Mouse (Mus musculus) liver, embryonic 13.5 days (tissue): ENCODE measurements around the gene Cdiptos. TPM values are rescaled to one million over a fixed set of nuclear protein-coding genes. Genes with fewer than 3 reads are reported as not detected.

Experiments used
- ATAC-seq: fragments of 200-750 bp; cut with Nextera tagmentation; 2 replicates; pipeline ENCODE4 v1.8.0; 2017; ENCODE audit warnings: low read depth, mild to moderate bottlenecking, moderate number of reproducible peaks, moderate library complexity
- DNase-seq: peaks from one replicate; pipeline ENCODE4 v3.0.0; 2022
- H3K27ac ChIP-seq: fragments of 300-500 bp; sonication (generic); 2 replicates; pipeline ENCODE4 v1.5.1; 2015; ENCODE audit warnings: moderate library complexity, mild to moderate bottlenecking, inconsistent platforms
- H3K27me3 ChIP-seq: fragments of 300-500 bp; sonication (generic); 2 replicates; pipeline ENCODE4 v1.6.1; 2015; ENCODE audit warnings: mild to moderate bottlenecking, inconsistent platforms
- H3K36me3 ChIP-seq: fragments of 300-500 bp; sonication (generic); 2 replicates; pipeline ENCODE4 v1.6.1; 2015; ENCODE audit warnings: mild to moderate bottlenecking, inconsistent platforms
- H3K4me1 ChIP-seq: fragments of 300-500 bp; sonication (generic); replicated peaks from 2 replicates; pipeline ENCODE4 v1.6.1; 2015; ENCODE audit warnings: inconsistent platforms
- H3K4me2 ChIP-seq: fragments of 300-500 bp; sonication (generic); 2 replicates; pipeline ENCODE4 v1.6.1; 2015; ENCODE audit warnings: inconsistent platforms, mild to moderate bottlenecking, moderate library complexity
- H3K4me3 ChIP-seq: fragments of 300-500 bp; sonication (generic); replicated peaks from 2 replicates; pipeline ENCODE4 v1.5.1; 2015; ENCODE audit warnings: mild to moderate bottlenecking, inconsistent platforms
- H3K9ac ChIP-seq: fragments of 300-500 bp; sonication (generic); 2 replicates; pipeline ENCODE4 v1.6.1; 2015; ENCODE audit warnings: mild to moderate bottlenecking, inconsistent platforms
- H3K9me3 ChIP-seq: fragments of 300-500 bp; sonication (generic); replicated peaks from 2 replicates; pipeline ENCODE4 v1.6.1; 2016; ENCODE audit warnings: inconsistent platforms
- WGBS: fragments of 180-500 bp; shearing (Covaris S2); methylation state at CpG from one replicate; pipeline ENCODE4 v1.1.7; 2015; ENCODE audit not compliant: insufficient replicate concordance; 5-methylcytosine and 5-hydroxymethylcytosine counted together
- polyA plus RNA-seq: library from polyadenylated mRNA; unstranded; fragments of >200 nt; fragmentation: Nextera tagmentation; extraction: Ambion mirVana; gene quantifications from 2 replicates; pipeline ENCODE4 v1.2.1, GENCODE M21; 2015

The Cdiptos gene
- polyA plus RNA-seq, 1 experiment from 2014 or later: 0.65 TPM

- no peaks in the 10 kb centered on the region for H3K27me3 ChIP-seq
- ATAC-seq (no peak), DNase-seq (no peak)
- H3K27ac ChIP-seq: no peak overlapping the region
- H3K4me1 ChIP-seq: peaks cover 85% of the 10 kb centered on the region
- no peak overlapping the region for H3K9ac ChIP-seq
- peak overlapping the region; percentile 99; the same call in 1 of the 2 replicates for H3K4me2 ChIP-seq
- no peaks in the 10 kb centered on the region for H3K9me3 ChIP-seq
- H3K4me3 ChIP-seq: no peak overlapping the region
- peaks cover 42% of the 10 kb centered on the region for H3K36me3 ChIP-seq
- 73% methylated on average over 14 of the region's 14 CpGs for WGBS
Measured at GRCm38 (mm10) chr7:127019306-127019960, 43.5 kb upstream of the Cdiptos start.

- 79% methylated on average over 15 of the region's 15 CpGs for WGBS
- DNase-seq: no peak
- ATAC-seq: no peak
- Histone ChIP-seq H3K4me2 (0 out of 2 replicates have a peak overlapping the region, but pooled peaks have one; percentile 19), H3K36me3 (peaks cover 34% of the 10 kb centered on the region), H3K9ac (peak overlapping the region; percentile 48; the same call in 1 of the 2 replicates), H3K4me1 (peaks cover 85% of the 10 kb centered on the region), H3K27me3 (no peaks in the 10 kb centered on the region), H3K9me3 (no peaks in the 10 kb centered on the region), H3K27ac (peak overlapping the region; percentile 56), H3K4me3 (no peak overlapping the region)
Measured at GRCm38 (mm10) chr7:127018416-127019305, 42.8 kb upstream of the Cdiptos start.

- no peaks in the 10 kb centered on the region for H3K27me3 ChIP-seq
- 0 out of 2 replicates have a peak overlapping the region, but pooled peaks have one; percentile 19 for H3K4me2 ChIP-seq
- no peaks in the 10 kb centered on the region for H3K9me3 ChIP-seq
- H3K4me1 ChIP-seq: peaks cover 85% of the 10 kb centered on the region
- H3K27ac ChIP-seq: peak overlapping the region; percentile 56
- H3K36me3 ChIP-seq: peaks cover 34% of the 10 kb centered on the region
- WGBS: 57% methylated on average over 6 of the region's 6 CpGs
- H3K4me3 ChIP-seq: no peak overlapping the region
- DNase-seq: no peak
- no peak for ATAC-seq
- H3K9ac ChIP-seq: peak overlapping the region; percentile 48; the same call in 1 of the 2 replicates
Measured at GRCm38 (mm10) chr7:127017950-127018345, 42.0 kb upstream of the Cdiptos start.

GRCm38 (mm10) chr7:127016971-127017949 lies 41.4 kb upstream of the Cdiptos start, which contains the start of gene Pagr1a:
Pagr1a (minus strand) TSS chr7:127017352.
- 5% methylated on average over 39 of the region's 39 CpGs for WGBS
- Histone ChIP-seq H3K4me2 (peak within 1 kb of the TSS; percentile 95), H3K27me3 (no peaks in the 10 kb centered on the region), H3K4me1 (peaks cover 84% of the 10 kb centered on the region), H3K4me3 (peak within 1 kb of the TSS; percentile 86), H3K9me3 (no peaks in the 10 kb centered on the region), H3K27ac (peak within 1 kb of the TSS; percentile 93), H3K9ac (peak within 1 kb of the TSS; percentile 94), H3K36me3 (peaks cover 32% of the 10 kb centered on the region)
- DNase-seq (peak; percentile 97), ATAC-seq (peak; percentile 81)

- Histone ChIP-seq H3K36me3 (peaks cover 24% of the 10 kb centered on the region), H3K4me2 (peak overlapping the region; percentile 95), H3K4me1 (peaks cover 83% of the 10 kb centered on the region), H3K4me3 (peak overlapping the region; percentile 86), H3K9me3 (no peaks in the 10 kb centered on the region), H3K9ac (peak overlapping the region; percentile 94), H3K27me3 (no peaks in the 10 kb centered on the region), H3K27ac (peak overlapping the region; percentile 93)
- whole genome bisulfite sequencing: 0% methylated on average over 22 of the region's 22 CpGs
- peak; percentile 66 for DNase-seq
- peak; percentile 69 for ATAC-seq
Measured at GRCm38 (mm10) chr7:127016486-127016938, 40.6 kb upstream of the Cdiptos start.

- Histone ChIP-seq H3K27ac (peak within 1 kb of the TSS; percentile 93), H3K4me3 (peak within 1 kb of the TSS; percentile 86), H3K4me1 (peaks cover 83% of the 10 kb centered on the region), H3K9me3 (no peaks in the 10 kb centered on the region), H3K9ac (peak within 1 kb of the TSS; percentile 94), H3K36me3 (peaks cover 24% of the 10 kb centered on the region), H3K4me2 (peak within 1 kb of the TSS; percentile 95), H3K27me3 (no peaks in the 10 kb centered on the region)
- ATAC-seq (no peak), DNase-seq (no peak)
Measured at GRCm38 (mm10) chr7:127016481-127016485, 40.4 kb upstream of the Cdiptos start, which contains the start of gene Pagr1b. Pagr1b (minus strand) TSS chr7:127016484.

- 3% methylated on average over 10 of the region's 10 CpGs for WGBS
- Histone ChIP-seq H3K27me3 (no peaks in the 10 kb centered on the region), H3K9me3 (no peaks in the 10 kb centered on the region), H3K9ac (peak overlapping the region; percentile 94), H3K4me2 (peak overlapping the region; percentile 95), H3K27ac (peak overlapping the region; percentile 93), H3K4me1 (peaks cover 82% of the 10 kb centered on the region), H3K36me3 (peaks cover 24% of the 10 kb centered on the region), H3K4me3 (peak overlapping the region; percentile 86)
- DNase-seq (peak; percentile 66), ATAC-seq (peak; percentile 52)
Measured at GRCm38 (mm10) chr7:127016081-127016480, 40.2 kb upstream of the Cdiptos start.

- H3K4me2 ChIP-seq: peak overlapping the region; percentile 95
- H3K27ac ChIP-seq: peak overlapping the region; percentile 93
- peak overlapping the region; percentile 86; the same call in 1 of the 2 replicates for H3K4me3 ChIP-seq
- H3K4me1 ChIP-seq: peaks cover 81% of the 10 kb centered on the region
- ATAC-seq: no peak
- H3K27me3 ChIP-seq: no peaks in the 10 kb centered on the region
- WGBS: 86% methylated on average over 12 of the region's 12 CpGs
- no peaks in the 10 kb centered on the region for H3K9me3 ChIP-seq
- peak overlapping the region; percentile 94 for H3K9ac ChIP-seq
- no peak for DNase-seq
- peaks cover 24% of the 10 kb centered on the region for H3K36me3 ChIP-seq
Measured at GRCm38 (mm10) chr7:127014993-127015392, 39.1 kb upstream of the Cdiptos start.

GRCm38 (mm10) chr7:127014320-127014719 lies 38.4 kb upstream of the Cdiptos start, which contains the start of gene Mvp:
Mvp (minus strand) TSS chr7:127014621.
- H3K27me3 ChIP-seq: no peaks in the 10 kb centered on the region
- peak within 1 kb of the TSS; percentile 86 for H3K4me3 ChIP-seq
- ATAC-seq (no peak), DNase-seq (peak; percentile 48)
- H3K4me2 ChIP-seq: peak within 1 kb of the TSS; percentile 95
- peak within 1 kb of the TSS; percentile 94 for H3K9ac ChIP-seq
- H3K27ac ChIP-seq: peak within 1 kb of the TSS; percentile 93
- H3K9me3 ChIP-seq: no peaks in the 10 kb centered on the region
- peaks cover 24% of the 10 kb centered on the region for H3K36me3 ChIP-seq
- peaks cover 85% of the 10 kb centered on the region for H3K4me1 ChIP-seq
- WGBS: 24% methylated on average over 11 of the region's 11 CpGs

- H3K36me3 ChIP-seq: peaks cover 24% of the 10 kb centered on the region
- H3K9ac ChIP-seq: peak overlapping the region; percentile 73; the same call in 1 of the 2 replicates
- 81% methylated on average over 6 of the region's 6 CpGs for WGBS
- peak overlapping the region; percentile 95 for H3K4me2 ChIP-seq
- H3K4me1 ChIP-seq: peaks cover 86% of the 10 kb centered on the region
- no peak for DNase-seq
- H3K27me3 ChIP-seq: no peaks in the 10 kb centered on the region
- H3K9me3 ChIP-seq: no peaks in the 10 kb centered on the region
- H3K4me3 ChIP-seq: peak overlapping the region; percentile 86; the same call in 1 of the 2 replicates
- no peak for ATAC-seq
- H3K27ac ChIP-seq: no peak overlapping the region
Measured at GRCm38 (mm10) chr7:127013385-127013784, 37.5 kb upstream of the Cdiptos start.

- Histone ChIP-seq H3K4me2 (no peak overlapping the region), H3K27ac (no peak overlapping the region), H3K4me3 (no peak overlapping the region), H3K9me3 (no peaks in the 10 kb centered on the region), H3K27me3 (no peaks in the 10 kb centered on the region), H3K4me1 (peaks cover 86% of the 10 kb centered on the region), H3K9ac (no peak overlapping the region), H3K36me3 (peaks cover 24% of the 10 kb centered on the region)
- ATAC-seq: no peak
- WGBS: 89% methylated on average over 10 of the region's 10 CpGs
- no peak for DNase-seq
Measured at GRCm38 (mm10) chr7:127012845-127013244, 36.9 kb upstream of the Cdiptos start.
